Mouse (Mus musculus) cerebellum, adult 11-12 months (tissue): ENCODE results near the gene Tmem132c.

Source experiments
- DNase-seq: peaks from one replicate; pipeline ENCODE4 v3.0.0; 2022

Tmem132c gene

GRCm38 (mm10) chr5:127289659-127290058, 48.1 kb downstream of the Tmem132c start:
- peak; percentile 50 for DNase-seq

- peak; percentile 96 for DNase-seq
Observed at GRCm38 (mm10) chr5:127290461-127291250, 49.0 kb downstream of the Tmem132c start.

- DNase-seq, result peak; percentile 46
Observed at GRCm38 (mm10) chr5:127291581-127291980, 50.0 kb downstream of the Tmem132c start.

GRCm38 (mm10) chr5:127293698-127294097, 52.1 kb downstream of the Tmem132c start:
- no peak for DNase-seq

GRCm38 (mm10) chr5:127297461-127297860, 55.9 kb downstream of the Tmem132c start:
- DNase-seq, result no peak

- no peak for DNase-seq
Observed at GRCm38 (mm10) chr5:127298060-127298459, 56.5 kb downstream of the Tmem132c start.

- no peak for DNase-seq
Observed at GRCm38 (mm10) chr5:127299010-127299409, 57.4 kb downstream of the Tmem132c start.

- DNase-seq, result peak; percentile 79
Observed at GRCm38 (mm10) chr5:127300597-127301254, 59.1 kb downstream of the Tmem132c start.

GRCm38 (mm10) chr5:127305312-127305711, 63.7 kb downstream of the Tmem132c start:
- DNase-seq, result no peak

GRCm38 (mm10) chr5:127305719-127306118, 64.1 kb downstream of the Tmem132c start:
- peak; percentile 89 for DNase-seq

GRCm38 (mm10) chr5:127306726-127307125, 65.1 kb downstream of the Tmem132c start:
- no peak for DNase-seq

GRCm38 (mm10) chr5:127310318-127311004, 68.9 kb downstream of the Tmem132c start:
- DNase-seq, result no peak

- no peak for DNase-seq
Observed at GRCm38 (mm10) chr5:127311005-127311331, 69.4 kb downstream of the Tmem132c start.

GRCm38 (mm10) chr5:127313634-127314033, 72.0 kb downstream of the Tmem132c start:
- peak; percentile 78 for DNase-seq

- DNase-seq, result no peak
Observed at GRCm38 (mm10) chr5:127319096-127319779, 77.6 kb downstream of the Tmem132c start.

- DNase-seq, result no peak
Observed at GRCm38 (mm10) chr5:127324645-127325044, 83.0 kb downstream of the Tmem132c start.

- peak; percentile 73 for DNase-seq
Observed at GRCm38 (mm10) chr5:127336048-127336907, 94.7 kb downstream of the Tmem132c start.

- no peak for DNase-seq
Observed at GRCm38 (mm10) chr5:127336908-127337265, 95.3 kb downstream of the Tmem132c start.

- DNase-seq, result no peak
Observed at GRCm38 (mm10) chr5:127339016-127339435, 97.4 kb downstream of the Tmem132c start.

GRCm38 (mm10) chr5:127341158-127341557, 99.5 kb downstream of the Tmem132c start:
- DNase-seq, result no peak

- no peak for DNase-seq
Observed at GRCm38 (mm10) chr5:127344721-127345120, 103.1 kb downstream of the Tmem132c start.

- DNase-seq, result no peak
Observed at GRCm38 (mm10) chr5:127346364-127346763, 104.8 kb downstream of the Tmem132c start.
